Mouse (Mus musculus) liver, embryonic 11.5 days (tissue): ENCODE results near the gene Dapk2. TPM values are rescaled to one million over a fixed set of nuclear protein-coding genes. Genes with fewer than 3 reads are reported as not detected.

Experiments used
- ATAC-seq: fragments of 200-750 bp; cut with Nextera tagmentation; replicated peaks from 2 replicates; pipeline ENCODE4 v1.8.0; 2017; ENCODE audit warnings: moderate number of reproducible peaks, mild to moderate bottlenecking, moderate TSS enrichment, moderate library complexity; ENCODE audit not compliant: low FRiP score
- DNase-seq: peaks from one replicate; pipeline ENCODE4 v3.0.0-alpha.2; 2017; ENCODE audit warnings: low spot score
- H3K27ac ChIP-seq: fragments of 300-500 bp; sonication (generic); 2 replicates; pipeline ENCODE4 v1.5.1; 2014; ENCODE audit warnings: mild to moderate bottlenecking, low read depth, low read length, control low read depth
- H3K27me3 ChIP-seq: fragments of 300-500 bp; sonication (generic); replicated peaks from 2 replicates; pipeline ENCODE4 v1.6.1; 2014; ENCODE audit warnings: low read length, mixed read lengths; ENCODE audit not compliant: control insufficient read depth, insufficient read depth
- H3K36me3 ChIP-seq: fragments of 300-500 bp; sonication (generic); 2 replicates; pipeline ENCODE4 v1.6.1; 2014; ENCODE audit warnings: mild to moderate bottlenecking, low read length, moderate library complexity, mixed read lengths; ENCODE audit not compliant: control insufficient read depth, insufficient read depth
- H3K4me1 ChIP-seq: fragments of 300-500 bp; sonication (generic); replicated peaks from 2 replicates; pipeline ENCODE4 v1.6.1; 2014; ENCODE audit warnings: low read length, mixed read lengths; ENCODE audit not compliant: control insufficient read depth, insufficient read depth
- H3K4me2 ChIP-seq: fragments of 300-500 bp; sonication (generic); 2 replicates; pipeline ENCODE4 v1.6.1; 2014; ENCODE audit warnings: mild to moderate bottlenecking, control low read depth, moderate library complexity
- H3K4me3 ChIP-seq: fragments of 300-500 bp; sonication (generic); 2 replicates; pipeline ENCODE4 v1.5.1; 2014; ENCODE audit warnings: low read depth, low read length, control low read depth
- H3K9ac ChIP-seq: fragments of 300-500 bp; sonication (generic); 2 replicates; pipeline ENCODE4 v1.6.1; 2014; ENCODE audit warnings: low read depth, low read length, control low read depth
- H3K9me3 ChIP-seq: fragments of 300-500 bp; sonication (generic); 2 replicates; pipeline ENCODE4 v1.6.1; 2016; ENCODE audit warnings: low read length, inconsistent platforms, mixed read lengths; ENCODE audit not compliant: control insufficient read depth
- WGBS: fragments of 180-500 bp; shearing (Covaris S2); extraction: QIAGEN DNeasy Blood & Tissue Kit; methylation state at CpG from one replicate; pipeline ENCODE4 v1.1.7; 2014; 5-methylcytosine and 5-hydroxymethylcytosine counted together
- polyA plus RNA-seq: library from polyadenylated mRNA; unstranded; fragments of >200 nt; fragmentation: Nextera tagmentation; extraction: Ambion mirVana; gene quantifications from 2 replicates; pipeline ENCODE4 v1.2.1, GENCODE M21; 2014

The Dapk2 gene
- polyA plus RNA-seq, 1 experiment from 2014 or later, result 6.1 TPM

- peak overlapping the region; percentile 69 for H3K9ac ChIP-seq
- peak overlapping the region; percentile 89 for H3K4me3 ChIP-seq
- no peaks in the 10 kb centered on the region for H3K27me3 ChIP-seq
- no peaks in the 10 kb centered on the region; the same call in none of the 2 replicates for H3K36me3 ChIP-seq
- H3K4me2 ChIP-seq, result peak overlapping the region; percentile 95
- 54% methylated on average over 4 of the region's 4 CpGs for WGBS
- H3K9me3 ChIP-seq, result no peaks in the 10 kb centered on the region
- ATAC-seq (no peak), DNase-seq (no peak)
- peaks cover 29% of the 10 kb centered on the region for H3K4me1 ChIP-seq
- H3K27ac ChIP-seq, result peak overlapping the region; percentile 95
Measured at GRCm38 (mm10) chr9:66127884-66128283, 30.1 kb upstream of the Dapk2 start.

GRCm38 (mm10) chr9:66131466-66131865 is 26.6 kb upstream of the Dapk2 start:
- Histone ChIP-seq H3K9ac (no peak overlapping the region), H3K9me3 (no peaks in the 10 kb centered on the region), H3K27me3 (no peaks in the 10 kb centered on the region), H3K27ac (no peak overlapping the region), H3K4me3 (no peak overlapping the region), H3K36me3 (peaks cover 17% of the 10 kb centered on the region), H3K4me1 (peaks cover 9% of the 10 kb centered on the region), H3K4me2 (no peak overlapping the region)
- WGBS, result 78% methylated on average over 2 of the region's 2 CpGs
- ATAC-seq (no peak), DNase-seq (no peak)

- H3K9ac ChIP-seq, result no peak overlapping the region
- ATAC-seq (no peak), DNase-seq (no peak)
- H3K4me1 ChIP-seq, result no peaks in the 10 kb centered on the region
- peaks cover 46% of the 10 kb centered on the region for H3K36me3 ChIP-seq
- 50% methylated on average over 4 of the region's 4 CpGs for WGBS
- H3K9me3 ChIP-seq, result no peaks in the 10 kb centered on the region
- H3K27me3 ChIP-seq, result no peaks in the 10 kb centered on the region
- no peak overlapping the region for H3K4me3 ChIP-seq
- no peak overlapping the region for H3K4me2 ChIP-seq
- no peak overlapping the region for H3K27ac ChIP-seq
Measured at GRCm38 (mm10) chr9:66135967-66136366, 22.1 kb upstream of the Dapk2 start.

GRCm38 (mm10) chr9:66138193-66138592 is 19.8 kb upstream of the Dapk2 start:
- no peak overlapping the region for H3K27ac ChIP-seq
- WGBS, result 89% methylated on average over 7 of the region's 7 CpGs
- ATAC-seq, result no peak

GRCm38 (mm10) chr9:66142265-66142664 is 15.8 kb upstream of the Dapk2 start:
- H3K9ac ChIP-seq, result no peak overlapping the region
- H3K36me3 ChIP-seq, result peaks cover 22% of the 10 kb centered on the region
- no peaks in the 10 kb centered on the region for H3K4me1 ChIP-seq
- H3K4me3 ChIP-seq, result no peak overlapping the region
- ATAC-seq (no peak), DNase-seq (no peak)
- H3K27me3 ChIP-seq, result no peaks in the 10 kb centered on the region
- H3K4me2 ChIP-seq, result no peak overlapping the region
- WGBS, result 70% methylated on average over 1 of the region's 1 CpGs
- H3K9me3 ChIP-seq, result no peaks in the 10 kb centered on the region
- no peak overlapping the region for H3K27ac ChIP-seq

More at GRCm38 (mm10) chr9:66138193-66138592, 19.8 kb upstream of the Dapk2 start:
- H3K4me1 ChIP-seq, result no peaks in the 10 kb centered on the region
- no peak for DNase-seq
- H3K27me3 ChIP-seq, result no peaks in the 10 kb centered on the region
- peaks cover 44% of the 10 kb centered on the region for H3K36me3 ChIP-seq
- H3K4me3 ChIP-seq, result no peak overlapping the region
- H3K9ac ChIP-seq, result no peak overlapping the region
- no peak overlapping the region for H3K4me2 ChIP-seq
- no peaks in the 10 kb centered on the region for H3K9me3 ChIP-seq

- peak; percentile 46 for DNase-seq
- no peak for ATAC-seq
- no peak overlapping the region for H3K27ac ChIP-seq
- H3K4me1 ChIP-seq, result no peaks in the 10 kb centered on the region
- WGBS, result 7% methylated on average over 6 of the region's 6 CpGs
- H3K4me3 ChIP-seq, result no peak overlapping the region
- peaks cover 14% of the 10 kb centered on the region for H3K36me3 ChIP-seq
- H3K9me3 ChIP-seq, result no peaks in the 10 kb centered on the region
- no peak overlapping the region for H3K9ac ChIP-seq
- H3K4me2 ChIP-seq, result no peak overlapping the region
- no peaks in the 10 kb centered on the region for H3K27me3 ChIP-seq
Measured at GRCm38 (mm10) chr9:66144248-66144647, 13.8 kb upstream of the Dapk2 start.

- H3K36me3 ChIP-seq, result no peaks in the 10 kb centered on the region
- no peaks in the 10 kb centered on the region for H3K4me1 ChIP-seq
- no peak for ATAC-seq
- H3K27ac ChIP-seq, result no peak overlapping the region
- H3K9me3 ChIP-seq, result no peaks in the 10 kb centered on the region
- H3K27me3 ChIP-seq, result 0 out of 2 replicates have a peak, but pooled peaks cover 4% of the 10 kb centered on the region
- no peak overlapping the region for H3K4me2 ChIP-seq
- H3K4me3 ChIP-seq, result no peak overlapping the region
- no peak overlapping the region for H3K9ac ChIP-seq
- DNase-seq, result no peak
Measured at GRCm38 (mm10) chr9:66146141-66146540, 11.9 kb upstream of the Dapk2 start.

- Histone ChIP-seq H3K9me3 (no peaks in the 10 kb centered on the region), H3K4me1 (no peaks in the 10 kb centered on the region), H3K36me3 (no peaks in the 10 kb centered on the region), H3K4me2 (no peak overlapping the region), H3K27me3 (peaks cover 4% of the 10 kb centered on the region; the same call in 1 of the 2 replicates), H3K4me3 (no peak overlapping the region), H3K27ac (no peak overlapping the region), H3K9ac (no peak overlapping the region)
- ATAC-seq (no peak), DNase-seq (no peak)
- 52% methylated on average over 9 of the region's 9 CpGs for WGBS
Measured at GRCm38 (mm10) chr9:66152011-66152410, 6.0 kb upstream of the Dapk2 start.

GRCm38 (mm10) chr9:66153594-66153993 is 4.4 kb upstream of the Dapk2 start:
- no peaks in the 10 kb centered on the region for H3K36me3 ChIP-seq
- H3K4me3 ChIP-seq, result no peak overlapping the region
- 79% methylated on average over 6 of the region's 6 CpGs for WGBS
- peaks cover 4% of the 10 kb centered on the region; the same call in 1 of the 2 replicates for H3K27me3 ChIP-seq
- no peak overlapping the region for H3K27ac ChIP-seq
- no peaks in the 10 kb centered on the region for H3K9me3 ChIP-seq
- no peak overlapping the region for H3K9ac ChIP-seq
- no peak overlapping the region for H3K4me2 ChIP-seq
- no peak for ATAC-seq
- DNase-seq, result no peak
- H3K4me1 ChIP-seq, result peaks cover 2% of the 10 kb centered on the region; the same call in 1 of the 2 replicates
